Mouse (Mus musculus) neural tube, embryonic 12.5 days (tissue): Measurements from ENCODE around the gene Rgs6. TPM values are rescaled to one million over a fixed set of nuclear protein-coding genes. Genes with fewer than 3 reads are reported as not detected.

Source experiments
- ATAC-seq: fragments of 200-750 bp; cut with Nextera tagmentation; 2 replicates; pipeline ENCODE4 v1.8.0; 2017; ENCODE audit warnings: low read depth, mild to moderate bottlenecking, moderate TSS enrichment, moderate library complexity; ENCODE audit not compliant: low FRiP score
- H3K27ac ChIP-seq: fragments of 300-500 bp; sonication (generic); 2 replicates; pipeline ENCODE4 v1.5.1; 2016
- H3K27me3 ChIP-seq: fragments of 300-500 bp; sonication (generic); replicated peaks from 2 replicates; pipeline ENCODE4 v1.6.1; 2016; ENCODE audit warnings: mild to moderate bottlenecking
- H3K36me3 ChIP-seq: fragments of 300-500 bp; sonication (generic); 2 replicates; pipeline ENCODE4 v1.6.1; 2016; ENCODE audit warnings: mild to moderate bottlenecking
- H3K4me1 ChIP-seq: fragments of 300-500 bp; sonication (generic); 2 replicates; pipeline ENCODE4 v1.6.1; 2016
- H3K4me2 ChIP-seq: fragments of 300-500 bp; sonication (generic); replicated peaks from 2 replicates; pipeline ENCODE4 v1.6.1; 2016; ENCODE audit warnings: mild to moderate bottlenecking
- H3K4me3 ChIP-seq: fragments of 300-500 bp; sonication (generic); 2 replicates; pipeline ENCODE4 v1.5.1; 2016
- H3K9ac ChIP-seq: fragments of 300-500 bp; sonication (generic); 2 replicates; pipeline ENCODE4 v1.6.1; 2016; ENCODE audit warnings: mild to moderate bottlenecking
- H3K9me3 ChIP-seq: fragments of 300-500 bp; sonication (generic); 2 replicates; pipeline ENCODE4 v1.6.1; 2016; ENCODE audit warnings: mild to moderate bottlenecking
- WGBS: fragments of 180-500 bp; shearing (Covaris S2); methylation state at CpG from one replicate; pipeline ENCODE4 v1.1.7; 2016; 5-methylcytosine and 5-hydroxymethylcytosine counted together
- polyA plus RNA-seq: library from polyadenylated mRNA; unstranded; fragments of >200 nt; fragmentation: Nextera tagmentation; extraction: Ambion mirVana; gene quantifications from 2 replicates; pipeline ENCODE4 v1.2.1, GENCODE M21; 2016

Rgs6 gene
- polyA plus RNA-seq, 1 experiment from 2014 or later, result 0.75 TPM

GRCm38 (mm10) chr12:82731587-82731986, 143.5 kb downstream of the Rgs6 start:
- Histone ChIP-seq H3K4me3 (no peak overlapping the region), H3K27me3 (no peaks in the 10 kb centered on the region), H3K36me3 (no peaks in the 10 kb centered on the region), H3K4me2 (no peak overlapping the region), H3K9ac (no peak overlapping the region), H3K9me3 (no peaks in the 10 kb centered on the region), H3K4me1 (no peaks in the 10 kb centered on the region), H3K27ac (no peak overlapping the region)
- ATAC-seq, result no peak
- 84% methylated on average over 7 of the region's 7 CpGs for WGBS

- no peaks in the 10 kb centered on the region for H3K36me3 ChIP-seq
- H3K27me3 ChIP-seq, result no peaks in the 10 kb centered on the region
- H3K4me3 ChIP-seq, result no peak overlapping the region
- H3K9ac ChIP-seq, result no peak overlapping the region
- WGBS, result 86% methylated on average over 3 of the region's 3 CpGs
- H3K27ac ChIP-seq, result no peak overlapping the region
- no peak for ATAC-seq
- no peaks in the 10 kb centered on the region for H3K4me1 ChIP-seq
- H3K9me3 ChIP-seq, result no peaks in the 10 kb centered on the region
- H3K4me2 ChIP-seq, result no peak overlapping the region
Measured at GRCm38 (mm10) chr12:82742955-82743354, 154.9 kb downstream of the Rgs6 start.

- no peak overlapping the region for H3K4me3 ChIP-seq
- H3K27me3 ChIP-seq, result no peaks in the 10 kb centered on the region
- H3K4me1 ChIP-seq, result no peaks in the 10 kb centered on the region
- H3K9ac ChIP-seq, result no peak overlapping the region
- no peak for ATAC-seq
- no peaks in the 10 kb centered on the region for H3K9me3 ChIP-seq
- H3K36me3 ChIP-seq, result no peaks in the 10 kb centered on the region
- no peak overlapping the region for H3K27ac ChIP-seq
- H3K4me2 ChIP-seq, result no peak overlapping the region
- 60% methylated on average over 3 of the region's 3 CpGs for WGBS
Measured at GRCm38 (mm10) chr12:82744026-82744425, 155.9 kb downstream of the Rgs6 start.

- H3K27ac ChIP-seq, result no peak overlapping the region
Measured at GRCm38 (mm10) chr12:82744826-82745225, 156.7 kb downstream of the Rgs6 start.

GRCm38 (mm10) chr12:82747099-82747498, 159.0 kb downstream of the Rgs6 start:
- no peaks in the 10 kb centered on the region for H3K4me1 ChIP-seq
- no peak overlapping the region for H3K9ac ChIP-seq
- H3K27me3 ChIP-seq, result no peaks in the 10 kb centered on the region
- no peak overlapping the region for H3K4me3 ChIP-seq
- H3K9me3 ChIP-seq, result no peaks in the 10 kb centered on the region
- H3K4me2 ChIP-seq, result no peak overlapping the region
- no peak overlapping the region for H3K27ac ChIP-seq
- ATAC-seq, result no peak
- no peaks in the 10 kb centered on the region for H3K36me3 ChIP-seq
- WGBS, result 92% methylated on average over 4 of the region's 4 CpGs

More at GRCm38 (mm10) chr12:82744826-82745225, 156.7 kb downstream of the Rgs6 start:
- Histone ChIP-seq H3K27me3 (no peaks in the 10 kb centered on the region), H3K9me3 (no peaks in the 10 kb centered on the region), H3K4me1 (no peaks in the 10 kb centered on the region), H3K4me3 (no peak overlapping the region), H3K36me3 (no peaks in the 10 kb centered on the region), H3K9ac (no peak overlapping the region), H3K4me2 (no peak overlapping the region)
- no peak for ATAC-seq
- WGBS, result 57% methylated on average over 3 of the region's 3 CpGs

GRCm38 (mm10) chr12:82751846-82752245, 163.8 kb downstream of the Rgs6 start:
- Histone ChIP-seq H3K9ac (no peak overlapping the region), H3K4me1 (no peaks in the 10 kb centered on the region), H3K27me3 (no peaks in the 10 kb centered on the region), H3K4me3 (no peak overlapping the region), H3K9me3 (no peaks in the 10 kb centered on the region), H3K27ac (no peak overlapping the region), H3K36me3 (no peaks in the 10 kb centered on the region), H3K4me2 (no peak overlapping the region)
- WGBS, result 68% methylated on average over 2 of the region's 2 CpGs
- ATAC-seq, result no peak

- no peak overlapping the region for H3K4me3 ChIP-seq
- no peaks in the 10 kb centered on the region for H3K27me3 ChIP-seq
- no peak for ATAC-seq
- H3K9ac ChIP-seq, result no peak overlapping the region
- no peak overlapping the region for H3K4me2 ChIP-seq
- H3K36me3 ChIP-seq, result no peaks in the 10 kb centered on the region
- WGBS, result 40% methylated on average over 3 of the region's 3 CpGs
- no peak overlapping the region for H3K27ac ChIP-seq
- no peaks in the 10 kb centered on the region for H3K9me3 ChIP-seq
- H3K4me1 ChIP-seq, result no peaks in the 10 kb centered on the region
Measured at GRCm38 (mm10) chr12:82754501-82754900, 166.4 kb downstream of the Rgs6 start.

- no peak overlapping the region for H3K4me3 ChIP-seq
- WGBS, result 82% methylated on average over 6 of the region's 6 CpGs
Measured at GRCm38 (mm10) chr12:82756756-82757155, 168.7 kb downstream of the Rgs6 start.

GRCm38 (mm10) chr12:82757367-82757766, 169.3 kb downstream of the Rgs6 start:
- no peak overlapping the region for H3K9ac ChIP-seq
- no peaks in the 10 kb centered on the region for H3K36me3 ChIP-seq
- no peaks in the 10 kb centered on the region for H3K9me3 ChIP-seq
- ATAC-seq, result no peak
- no peaks in the 10 kb centered on the region for H3K27me3 ChIP-seq
- H3K4me2 ChIP-seq, result no peak overlapping the region
- no peak overlapping the region for H3K27ac ChIP-seq
- no peak overlapping the region for H3K4me3 ChIP-seq
- 79% methylated on average over 1 of the region's 1 CpGs for WGBS
- no peaks in the 10 kb centered on the region for H3K4me1 ChIP-seq

More at GRCm38 (mm10) chr12:82756756-82757155, 168.7 kb downstream of the Rgs6 start:
- Histone ChIP-seq H3K4me2 (no peak overlapping the region), H3K4me1 (no peaks in the 10 kb centered on the region), H3K27me3 (no peaks in the 10 kb centered on the region), H3K27ac (no peak overlapping the region), H3K9ac (no peak overlapping the region), H3K9me3 (no peaks in the 10 kb centered on the region), H3K36me3 (no peaks in the 10 kb centered on the region)
- ATAC-seq, result no peak

- 88% methylated on average over 2 of the region's 2 CpGs for WGBS
- Histone ChIP-seq H3K9me3 (no peaks in the 10 kb centered on the region), H3K36me3 (no peaks in the 10 kb centered on the region), H3K27me3 (no peaks in the 10 kb centered on the region), H3K4me3 (no peak overlapping the region), H3K9ac (no peak overlapping the region), H3K4me2 (no peak overlapping the region), H3K27ac (no peak overlapping the region), H3K4me1 (no peaks in the 10 kb centered on the region)
- no peak for ATAC-seq
Measured at GRCm38 (mm10) chr12:82762046-82762445, 174.0 kb downstream of the Rgs6 start.

GRCm38 (mm10) chr12:82768726-82769125, 180.6 kb downstream of the Rgs6 start:
- 75% methylated on average over 3 of the region's 3 CpGs for WGBS
- no peak for ATAC-seq

GRCm38 (mm10) chr12:82772215-82772614, 184.1 kb downstream of the Rgs6 start:
- WGBS, result 93% methylated on average over 2 of the region's 2 CpGs
- no peaks in the 10 kb centered on the region for H3K4me1 ChIP-seq
- no peak for ATAC-seq

More at GRCm38 (mm10) chr12:82768726-82769125, 180.6 kb downstream of the Rgs6 start:
- no peak overlapping the region for H3K27ac ChIP-seq
- H3K36me3 ChIP-seq, result no peaks in the 10 kb centered on the region
- no peaks in the 10 kb centered on the region for H3K4me1 ChIP-seq
- no peak overlapping the region for H3K4me3 ChIP-seq
- no peak overlapping the region for H3K4me2 ChIP-seq
- no peaks in the 10 kb centered on the region for H3K9me3 ChIP-seq
- H3K27me3 ChIP-seq, result no peaks in the 10 kb centered on the region
- H3K9ac ChIP-seq, result no peak overlapping the region

GRCm38 (mm10) chr12:82774576-82774975, 186.5 kb downstream of the Rgs6 start:
- Histone ChIP-seq H3K4me3 (no peak overlapping the region), H3K27ac (no peak overlapping the region), H3K9me3 (no peaks in the 10 kb centered on the region), H3K4me2 (no peak overlapping the region), H3K27me3 (no peaks in the 10 kb centered on the region), H3K36me3 (no peaks in the 10 kb centered on the region), H3K4me1 (no peaks in the 10 kb centered on the region), H3K9ac (no peak overlapping the region)
- no peak for ATAC-seq
- WGBS, result 87% methylated on average over 7 of the region's 7 CpGs

More at GRCm38 (mm10) chr12:82772215-82772614, 184.1 kb downstream of the Rgs6 start:
- H3K27ac ChIP-seq, result no peak overlapping the region
- H3K4me3 ChIP-seq, result no peak overlapping the region
- no peaks in the 10 kb centered on the region for H3K9me3 ChIP-seq
- H3K36me3 ChIP-seq, result no peaks in the 10 kb centered on the region
- H3K27me3 ChIP-seq, result no peaks in the 10 kb centered on the region
- no peak overlapping the region for H3K4me2 ChIP-seq
- no peak overlapping the region for H3K9ac ChIP-seq
